Mouse (Mus musculus): ENCODE data around the gene Ikzf5. TPM values are rescaled to one million over a fixed set of nuclear protein-coding genes. Genes with fewer than 3 reads are reported as not detected.
A peak's percentile ranks its signal among the peaks of the same experiment; 100 is the strongest.
"Not testable (repeated sequence)": the region's sequence is repeated elsewhere in the genome, so short reads cannot be mapped to it uniquely, and the experiment has no call there.

Ikzf5 gene
- polyA plus RNA-seq, 1 experiment from 2014 or later = 16.3 TPM

DNA sequence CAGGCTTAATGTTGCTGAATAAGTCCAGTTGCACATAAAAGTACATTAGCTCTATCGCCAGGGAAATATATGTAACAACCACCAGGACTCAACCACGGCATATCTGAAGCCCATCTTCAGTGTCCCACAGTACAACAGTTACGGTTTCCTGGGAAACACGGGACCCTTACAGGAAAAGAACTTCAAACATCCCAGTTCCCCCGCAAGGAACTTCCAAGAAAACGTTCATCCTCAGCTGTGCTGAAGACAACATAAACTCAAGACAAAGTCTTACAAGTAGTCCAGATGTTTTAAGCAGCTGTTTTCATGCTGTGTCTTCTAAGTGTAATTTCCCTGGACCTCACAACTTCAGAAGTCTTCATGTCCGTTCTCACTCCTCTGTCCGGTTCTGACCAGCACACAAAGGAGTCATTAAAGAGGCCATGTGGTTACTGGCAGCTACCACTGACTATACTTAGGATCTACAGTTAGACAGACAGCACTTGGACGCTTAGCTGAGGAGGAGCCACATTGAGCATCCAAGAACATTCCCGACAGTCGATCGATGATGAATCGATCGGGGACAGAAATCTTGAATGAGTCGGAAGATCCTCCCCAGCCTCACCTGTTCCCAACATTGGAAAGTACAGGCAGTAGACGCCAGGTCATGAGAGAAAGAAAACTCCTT, 867 bp downstream of the Ikzf5 start:
- peak overlapping the region; percentile 94 for H3K9ac ChIP-seq
- ATAC-seq (ENCODE audit: insufficient number of reproducible peaks, insufficient read depth, low FRiP score, low TSS enrichment) = no peak
- no peak overlapping the region for H3K27ac ChIP-seq

DNA sequence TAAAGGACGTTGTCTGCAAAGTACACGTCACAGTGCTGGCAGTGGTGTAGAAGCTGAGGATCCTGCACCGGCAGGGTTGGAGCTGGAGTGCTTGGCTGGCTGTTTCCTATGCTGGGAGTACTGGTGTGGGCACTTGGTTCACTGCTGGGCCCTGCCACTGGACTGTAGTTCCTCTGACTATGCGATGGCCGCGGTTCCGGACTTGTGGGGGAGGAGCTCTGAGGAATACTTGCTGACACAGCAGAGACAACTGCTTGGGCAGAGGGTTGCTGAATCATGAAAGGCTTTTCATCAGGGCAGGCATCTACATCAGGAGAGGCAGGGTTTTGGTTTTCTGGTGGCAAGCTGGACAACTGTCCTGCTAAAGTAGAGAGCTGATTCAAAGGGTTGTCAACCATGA, 18.6 kb downstream of the Ikzf5 start:
- H3K4me2 ChIP-seq (replicated peaks); H3K27me3 ChIP-seq; ATAC-seq (ENCODE audit: insufficient number of reproducible peaks, insufficient read depth, low FRiP score, low TSS enrichment); H3K9ac ChIP-seq; H3K4me3 ChIP-seq; H3K9me3 ChIP-seq; H3K4me1 ChIP-seq; H3K27ac ChIP-seq: not testable (repeated sequence)
- 86% methylated on average over 7 of the region's 7 CpGs for WGBS
- peaks cover 29% of the 10 kb centered on the region for H3K36me3 ChIP-seq

More for the DNA sequence above, 867 bp downstream of the Ikzf5 start:
- Histone ChIP-seq H3K4me2 (replicated peaks) (peak overlapping the region; percentile 79), H3K4me3 (peak overlapping the region; percentile 96), H3K9me3 (no peaks in the 10 kb centered on the region), H3K4me1 (peaks cover 13% of the 10 kb centered on the region), H3K27me3 (no peaks in the 10 kb centered on the region), H3K36me3 (no peaks in the 10 kb centered on the region)
- 6% methylated on average over 16 of the region's 16 CpGs for WGBS

DNA sequence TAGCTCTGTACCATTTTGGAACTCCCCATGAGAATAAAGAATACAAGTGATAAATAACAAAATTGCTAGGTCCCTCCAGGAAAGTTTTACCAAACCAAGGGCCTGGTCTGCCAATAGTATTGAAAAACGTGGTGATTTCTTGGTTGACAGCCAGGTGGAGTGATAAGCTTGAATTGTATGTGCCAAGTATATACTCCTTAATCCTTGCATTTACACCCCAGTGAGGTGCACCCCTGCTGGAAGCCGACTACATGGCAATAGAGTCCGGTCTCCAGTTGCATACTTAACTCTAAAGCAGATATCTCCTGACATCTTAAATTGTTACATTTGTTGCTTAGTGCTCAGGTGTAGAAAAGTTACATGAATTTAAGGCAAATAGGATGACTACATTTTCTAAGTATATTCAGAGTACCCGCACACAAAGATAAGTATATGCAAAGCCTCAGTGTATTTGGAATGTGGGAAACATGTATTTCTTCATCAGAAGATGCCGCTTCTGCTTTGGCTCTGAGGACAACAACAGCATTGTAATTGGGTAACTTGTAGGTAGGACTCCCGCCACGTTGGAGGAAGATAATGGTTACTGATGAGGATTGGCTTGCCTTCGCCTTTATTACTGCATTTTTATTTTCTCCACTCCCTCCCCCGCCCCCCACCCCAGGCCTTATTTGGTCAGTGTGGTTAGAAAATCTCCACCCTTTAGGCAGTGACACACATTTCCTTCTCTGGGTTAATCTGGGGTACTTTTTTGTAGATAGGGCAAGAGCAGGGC, 38.3 kb downstream of the Ikzf5 start:
- WGBS = 73% methylated on average over 9 of the region's 9 CpGs
- Histone ChIP-seq H3K4me2 (replicated peaks) (peak overlapping the region; percentile 65), H3K9ac (peak overlapping the region; percentile 96; the same call in 1 of the 2 replicates), H3K9me3 (no peaks in the 10 kb centered on the region), H3K4me3 (peak overlapping the region; percentile 78), H3K4me1 (peaks cover 6% of the 10 kb centered on the region; the same call in 1 of the 2 replicates), H3K36me3 (peaks cover 3% of the 10 kb centered on the region; the same call in 1 of the 2 replicates), H3K27me3 (no peaks in the 10 kb centered on the region), H3K27ac (no peak overlapping the region)
- ATAC-seq (ENCODE audit: insufficient number of reproducible peaks, insufficient read depth, low FRiP score, low TSS enrichment) = no peak

DNA sequence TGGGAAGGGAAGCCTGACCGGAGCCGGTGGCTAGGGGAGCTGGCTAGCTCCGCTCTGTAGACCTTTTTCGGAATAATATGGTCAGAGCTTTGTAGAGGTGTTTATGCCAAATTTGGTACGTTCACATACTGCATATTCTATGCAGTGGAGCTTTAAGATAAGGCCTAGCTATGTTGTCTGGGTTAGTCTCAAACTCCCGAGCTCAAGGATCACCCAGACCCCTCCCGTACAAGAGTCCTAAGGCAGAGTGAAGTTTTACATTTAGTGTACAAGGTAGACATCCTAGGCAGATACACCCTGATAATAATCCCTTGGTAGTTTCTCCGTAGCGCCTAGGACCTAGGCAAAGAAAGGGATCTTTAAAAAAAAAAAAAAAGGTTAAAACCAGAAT, 38.9 kb downstream of the Ikzf5 start:
- WGBS = 9% methylated on average over 9 of the region's 9 CpGs

DNA sequence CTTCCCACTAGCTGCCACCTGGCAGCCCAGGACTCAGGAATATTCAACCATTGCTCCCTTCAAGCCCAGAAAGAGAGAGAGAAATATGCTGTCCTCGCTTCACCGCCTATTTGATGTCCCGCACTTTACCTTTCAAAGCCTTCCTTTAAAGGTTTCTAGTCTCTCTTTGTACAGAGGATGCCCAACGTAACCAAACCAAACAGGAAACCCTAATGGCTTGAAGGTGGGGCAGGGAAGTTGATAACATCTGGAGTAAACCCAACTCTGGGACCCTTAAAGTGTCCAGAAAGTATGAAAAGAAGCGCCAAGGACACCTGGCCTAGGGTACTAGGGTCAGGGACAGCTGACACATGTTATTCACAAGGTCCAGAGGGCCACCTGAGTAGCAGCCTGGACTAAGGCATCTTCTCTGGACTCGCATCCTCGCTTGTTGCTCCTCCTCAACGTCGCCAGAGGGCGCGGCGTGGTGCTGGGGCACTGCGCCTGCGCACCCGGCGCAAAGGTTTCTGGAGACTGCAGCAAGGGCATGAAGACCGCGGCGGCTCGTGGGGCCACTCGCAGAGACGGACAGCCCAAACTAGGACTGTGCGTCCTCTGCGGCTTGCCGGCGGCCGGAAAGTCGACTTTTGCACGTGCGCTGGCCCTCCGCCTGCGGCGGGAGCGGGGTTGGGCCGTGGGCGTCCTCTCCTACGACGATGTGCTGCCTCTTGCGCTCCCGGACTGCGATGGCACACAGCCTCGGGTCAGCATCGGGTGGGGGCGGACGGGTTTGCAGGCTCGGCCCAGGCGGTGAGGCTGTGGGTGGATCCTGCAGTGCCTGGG, 39.5 kb downstream of the Ikzf5 start, which contains the start of gene Pstk:
Gene Pstk (plus strand): TSS at position 494 of the 822 bp plus-strand sequence.
- Histone ChIP-seq H3K9me3 (no peaks in the 10 kb centered on the region), H3K9ac (peak within 1 kb of the TSS; percentile 96), H3K27ac (peak within 1 kb of the TSS; percentile 97), H3K4me1 (peaks cover 6% of the 10 kb centered on the region; the same call in 1 of the 2 replicates), H3K4me2 (replicated peaks) (peak within 1 kb of the TSS; percentile 65), H3K4me3 (peak within 1 kb of the TSS; percentile 78), H3K36me3 (peaks cover 3% of the 10 kb centered on the region; the same call in 1 of the 2 replicates), H3K27me3 (no peaks in the 10 kb centered on the region)
- peak; percentile 94 for ATAC-seq (ENCODE audit: insufficient number of reproducible peaks, insufficient read depth, low FRiP score, low TSS enrichment)
- WGBS = 5% methylated on average over 47 of the region's 47 CpGs

More for the DNA sequence above, 38.9 kb downstream of the Ikzf5 start:
- H3K4me3 ChIP-seq = peak overlapping the region; percentile 78
- peaks cover 3% of the 10 kb centered on the region; the same call in 1 of the 2 replicates for H3K36me3 ChIP-seq
- H3K4me2 ChIP-seq (replicated peaks) = peak overlapping the region; percentile 65
- peak; percentile 71; the same call in 1 of the 2 replicates for ATAC-seq (ENCODE audit: insufficient number of reproducible peaks, insufficient read depth, low FRiP score, low TSS enrichment)
- H3K4me1 ChIP-seq = peaks cover 6% of the 10 kb centered on the region; the same call in 1 of the 2 replicates
- H3K27me3 ChIP-seq = no peaks in the 10 kb centered on the region
- peak overlapping the region; percentile 96 for H3K9ac ChIP-seq
- H3K27ac ChIP-seq = peak overlapping the region; percentile 97
- H3K9me3 ChIP-seq = no peaks in the 10 kb centered on the region

DNA sequence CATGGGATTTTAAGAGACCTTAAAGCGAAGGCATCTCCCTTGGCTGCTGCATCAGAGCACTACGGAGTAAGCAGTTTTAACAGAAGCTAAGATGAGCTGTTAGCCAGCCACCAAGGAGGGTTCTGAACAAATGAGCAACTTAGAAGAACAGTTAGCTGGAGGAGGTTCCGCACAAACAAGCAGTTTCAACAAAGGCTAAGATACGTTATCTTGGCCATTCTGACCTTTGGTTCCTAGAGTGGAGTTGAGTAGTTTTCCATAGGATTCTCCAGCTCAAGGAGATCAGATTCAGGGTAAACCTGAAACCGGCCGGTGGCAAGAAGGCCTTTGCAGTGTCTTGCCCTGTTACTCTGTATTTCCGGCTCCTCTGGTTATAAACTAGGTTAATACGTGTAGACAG, 46.2 kb downstream of the Ikzf5 start:
- no peak overlapping the region for H3K4me3 ChIP-seq
- no peaks in the 10 kb centered on the region for H3K9me3 ChIP-seq
- H3K27ac ChIP-seq = no peak overlapping the region
- WGBS = 91% methylated on average over 8 of the region's 8 CpGs
- H3K4me2 ChIP-seq (replicated peaks) = no peak overlapping the region
- H3K27me3 ChIP-seq = no peaks in the 10 kb centered on the region
- H3K9ac ChIP-seq = no peak overlapping the region
- no peaks in the 10 kb centered on the region for H3K36me3 ChIP-seq
- H3K4me1 ChIP-seq = peaks cover 8% of the 10 kb centered on the region
- ATAC-seq (ENCODE audit: insufficient number of reproducible peaks, insufficient read depth, low FRiP score, low TSS enrichment) = no peak

DNA sequence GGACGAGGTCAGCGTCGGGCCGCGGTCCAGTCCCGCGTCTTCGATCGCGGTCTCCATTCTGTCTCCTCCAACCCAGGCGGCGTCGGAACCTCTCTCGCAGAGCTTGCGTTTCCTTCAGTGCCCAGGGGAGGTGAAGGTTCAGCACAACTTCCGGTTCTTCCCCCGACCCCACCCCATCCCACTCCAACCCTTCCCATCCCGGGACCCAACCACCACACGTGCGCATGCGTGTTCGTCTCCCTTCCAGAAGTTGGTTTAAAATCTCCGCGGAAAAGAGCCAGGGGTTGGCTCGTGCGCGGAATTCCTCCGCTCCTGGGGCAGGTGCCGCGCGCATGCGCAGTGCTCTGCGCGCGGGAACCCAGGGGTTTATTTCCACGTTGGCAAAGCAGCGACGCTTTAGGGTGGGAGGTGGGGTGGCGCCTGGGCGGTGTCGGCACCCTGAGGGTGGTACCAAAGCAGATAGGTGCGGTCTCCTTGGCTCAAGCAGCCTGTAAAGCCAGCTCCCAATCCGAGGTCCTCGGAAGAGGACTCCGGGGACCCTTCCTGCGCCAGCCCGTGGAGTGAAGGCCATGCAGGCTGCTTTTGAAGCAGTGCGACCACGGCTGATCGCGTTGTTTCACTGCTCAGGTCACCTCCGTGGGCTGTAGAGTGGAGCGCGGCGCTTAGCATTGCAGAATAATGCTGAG, 47.6 kb downstream of the Ikzf5 start, which contains the start of gene 2310057M21Rik:
Gene 2310057M21Rik (minus strand): TSS at position 145 of the 686 bp plus-strand sequence.
- WGBS = under 1% methylated on average over 55 of the region's 55 CpGs
- peak; percentile 97 for ATAC-seq (ENCODE audit: insufficient number of reproducible peaks, insufficient read depth, low FRiP score, low TSS enrichment)

DNA sequence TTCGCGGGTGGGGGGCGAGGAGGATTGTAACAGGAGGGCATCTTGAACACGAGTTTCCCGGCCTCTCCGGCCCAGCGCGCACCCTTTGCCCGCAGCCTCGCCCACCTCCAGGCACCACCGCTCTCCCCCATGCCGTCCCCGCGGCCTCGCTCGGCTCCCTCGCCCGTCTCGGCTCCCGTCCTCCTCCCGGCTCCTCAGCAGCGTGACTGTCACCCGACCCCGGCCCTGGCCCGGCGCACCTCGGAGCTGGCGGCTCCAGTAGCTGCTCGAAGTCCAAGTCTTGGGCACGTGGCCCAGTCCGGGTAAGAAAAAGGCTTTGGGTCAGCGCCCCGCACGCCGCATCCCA, 48.1 kb downstream of the Ikzf5 start:
- under 1% methylated on average over 35 of the region's 35 CpGs for WGBS
- H3K4me2 ChIP-seq (replicated peaks) = peak overlapping the region; percentile 83
- ATAC-seq (ENCODE audit: insufficient number of reproducible peaks, insufficient read depth, low FRiP score, low TSS enrichment) = peak; percentile 85

More for the DNA sequence above, 47.6 kb downstream of the Ikzf5 start, which contains the start of gene 2310057M21Rik:
- H3K27ac ChIP-seq = peak within 1 kb of the TSS; percentile 91
- no peaks in the 10 kb centered on the region for H3K27me3 ChIP-seq
- H3K9me3 ChIP-seq = no peaks in the 10 kb centered on the region
- H3K4me1 ChIP-seq = peaks cover 8% of the 10 kb centered on the region
- peaks cover 3% of the 10 kb centered on the region; the same call in 1 of the 2 replicates for H3K36me3 ChIP-seq
- peak within 1 kb of the TSS; percentile 86 for H3K4me3 ChIP-seq
- H3K9ac ChIP-seq = peak within 1 kb of the TSS; percentile 84
- H3K4me2 ChIP-seq (replicated peaks) = peak within 1 kb of the TSS; percentile 83

DNA sequence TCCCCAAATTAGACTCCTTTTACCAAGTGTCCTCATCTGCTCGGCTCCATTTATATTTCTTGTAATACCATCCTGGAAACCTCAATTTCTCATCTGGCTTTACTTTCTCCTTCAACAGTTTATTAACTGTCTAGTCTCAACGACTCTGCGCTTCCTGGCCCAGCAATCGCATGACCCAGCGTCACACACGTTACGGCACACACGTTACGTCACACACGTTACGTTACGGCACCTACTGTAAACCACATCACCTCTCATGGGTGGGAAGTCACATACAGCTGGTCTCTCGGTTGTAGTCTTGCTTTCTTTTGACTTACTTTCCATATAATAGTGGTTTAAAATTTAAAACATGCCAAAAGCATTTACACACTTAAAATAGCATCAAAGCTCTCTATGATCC, 54.2 kb downstream of the Ikzf5 start:
- Histone ChIP-seq H3K36me3 (peaks cover 40% of the 10 kb centered on the region), H3K9ac (no peak overlapping the region), H3K27ac (no peak overlapping the region), H3K9me3 (no peaks in the 10 kb centered on the region), H3K27me3 (no peaks in the 10 kb centered on the region), H3K4me1 (peaks cover 3% of the 10 kb centered on the region), H3K4me3 (no peak overlapping the region), H3K4me2 (replicated peaks) (no peak overlapping the region)
- 94% methylated on average over 13 of the region's 13 CpGs for WGBS
- ATAC-seq (ENCODE audit: insufficient number of reproducible peaks, insufficient read depth, low FRiP score, low TSS enrichment) = no peak

More for the DNA sequence above, 48.1 kb downstream of the Ikzf5 start:
- H3K36me3 ChIP-seq = peaks cover 8% of the 10 kb centered on the region; the same call in 1 of the 2 replicates
- H3K9ac ChIP-seq = peak overlapping the region; percentile 84
- H3K27me3 ChIP-seq = no peaks in the 10 kb centered on the region
- H3K4me1 ChIP-seq = peaks cover 8% of the 10 kb centered on the region
- H3K9me3 ChIP-seq = no peaks in the 10 kb centered on the region
- H3K27ac ChIP-seq = peak overlapping the region; percentile 87
- H3K4me3 ChIP-seq = peak overlapping the region; percentile 86

DNA sequence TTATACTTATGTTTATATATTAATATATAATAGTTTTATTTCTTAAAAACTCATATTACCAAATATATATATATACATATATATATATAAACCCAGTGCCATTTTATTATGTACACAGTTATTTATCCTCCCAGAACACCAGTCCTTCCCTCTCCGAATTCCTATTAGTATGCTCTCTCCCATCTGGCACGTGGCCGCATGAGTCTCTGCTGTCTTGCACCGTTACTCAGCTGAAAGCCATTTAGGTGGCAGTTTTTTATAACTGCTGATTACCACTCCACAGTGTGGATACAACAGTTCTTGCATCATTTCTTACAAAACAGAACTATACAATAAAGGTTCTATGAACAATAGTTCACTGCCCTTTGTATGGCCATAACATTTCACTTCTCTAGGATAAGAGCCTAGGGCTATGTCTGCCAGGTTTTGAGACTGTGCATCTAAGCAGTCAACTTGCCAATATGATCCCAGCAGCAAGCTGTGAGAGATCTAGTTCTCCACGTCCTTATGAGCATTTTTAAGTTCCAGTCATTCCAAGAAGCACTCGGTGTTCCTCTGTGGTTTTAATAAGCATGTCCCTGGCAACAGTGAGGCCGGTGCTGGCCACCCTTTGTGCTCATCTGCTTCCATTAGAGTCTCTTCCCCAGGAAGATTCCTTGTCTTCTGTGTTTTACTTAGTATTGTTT, 64.3 kb downstream of the Ikzf5 start:
- Histone ChIP-seq H3K4me3 (no peak overlapping the region), H3K9ac (no peak overlapping the region), H3K36me3 (peaks cover 36% of the 10 kb centered on the region), H3K27ac (no peak overlapping the region), H3K9me3 (no peaks in the 10 kb centered on the region), H3K4me1 (no peaks in the 10 kb centered on the region), H3K4me2 (replicated peaks) (no peak overlapping the region), H3K27me3 (no peaks in the 10 kb centered on the region)
- ATAC-seq (ENCODE audit: insufficient number of reproducible peaks, insufficient read depth, low FRiP score, low TSS enrichment) = no peak
- 86% methylated on average over 7 of the region's 7 CpGs for whole genome bisulfite sequencing
